Mouse (Mus musculus) ES-E14 (cell line): ENCODE results near the gene Tubal3.

Experiments
- HCFC1 ChIP-seq: IDR thresholded peaks from 2 replicates; pipeline ENCODE4 v1.6.1; 2012; ENCODE audit warnings: low read length, inconsistent platforms, borderline replicate concordance; ENCODE audit not compliant: insufficient read depth
- MAFK ChIP-seq: IDR thresholded peaks from 2 replicates; pipeline ENCODE4 v1.6.1; 2014; ENCODE audit warnings: mild to moderate bottlenecking, low read depth, low read length, inconsistent platforms; ENCODE audit not compliant: insufficient read depth
- ZC3H11A ChIP-seq: IDR thresholded peaks from 2 replicates; pipeline ENCODE4 v1.6.1; 2012; ENCODE audit warnings: low read depth, mild to moderate bottlenecking, inconsistent platforms, low read length, borderline replicate concordance

DNA sequence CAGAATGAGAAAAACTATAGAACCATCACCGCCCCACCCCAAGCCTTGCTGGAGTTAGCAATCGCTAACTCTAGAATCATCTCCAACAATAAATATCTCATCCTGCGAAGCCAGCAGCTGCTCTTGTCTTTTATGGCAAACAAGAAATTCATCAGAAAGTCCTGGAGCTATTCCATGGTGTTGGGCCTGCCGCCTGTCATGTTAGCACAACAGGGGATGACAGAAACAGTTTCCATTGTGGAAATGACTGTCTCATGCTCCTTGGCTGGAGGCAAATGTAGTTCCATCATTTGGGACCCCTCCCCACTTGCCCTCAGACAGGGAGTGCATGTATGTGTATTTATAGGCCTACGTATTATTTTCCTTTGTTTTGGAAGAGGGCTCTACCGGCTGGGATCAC, 41.6 kb upstream of the Tubal3 start:
- TF ChIP-seq MAFK = no peak
- TF ChIP-seq HCFC1 = no peak
- no peak for TF ChIP-seq ZC3H11A
